Mouse (Mus musculus): ENCODE results near the gene Lgals4.

DNA sequence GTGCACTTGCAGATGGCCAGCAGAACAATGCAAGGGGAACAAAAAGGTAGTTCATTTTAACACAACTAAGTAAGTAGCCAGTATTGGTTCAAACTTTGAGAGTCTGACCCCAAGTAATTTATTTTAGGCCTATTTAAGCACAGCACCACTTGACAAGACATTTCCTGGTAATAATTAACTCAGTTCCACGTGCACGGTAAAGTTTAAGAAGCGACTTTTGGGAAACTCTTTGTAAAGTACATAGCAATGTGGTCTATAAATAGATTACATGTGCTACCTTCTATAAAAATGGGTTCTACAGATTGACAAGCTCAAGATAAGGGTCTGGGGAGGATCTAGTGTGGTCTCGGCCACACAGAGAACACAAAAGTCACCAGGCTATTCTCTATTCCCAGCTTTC is 29.9 kb upstream of the Lgals4 start:
- no peak for TF ChIP-seq MYOG (IDR thresholded peaks at IDR 0.05; ENCODE audit: control insufficient read depth, extremely low read depth, insufficient read length)
- no peak for TF ChIP-seq CTCF (IDR thresholded peaks at IDR 0.05; ENCODE audit: control insufficient read depth, insufficient read depth, insufficient read length)
- TF ChIP-seq MAX (IDR thresholded peaks at IDR 0.05): no peak
- no peak for TF ChIP-seq FOSL1 (IDR thresholded peaks at IDR 0.05; ENCODE audit: insufficient read depth, low read length, poor library complexity, severe bottlenecking)
- no peak for TF ChIP-seq USF1 (IDR thresholded peaks at IDR 0.05; ENCODE audit: low read depth)
- no peak for TF ChIP-seq MYOD1 (IDR thresholded peaks at IDR 0.05; ENCODE audit: control insufficient read depth, insufficient read length, low read depth)
